Mouse (Mus musculus): ENCODE results near the gene Cdv3. TPM values are rescaled to one million over a fixed set of nuclear protein-coding genes. Genes with fewer than 3 reads are reported as not detected.

The Cdv3 gene
- total and polyA plus RNA-seq, 3 experiments, result 115 to 258 (median 232) TPM

- Histone ChIP-seq H3K4me3 (ENCODE audit: control insufficient read depth in 1 of 2, insufficient read depth in 1 of 2, low read depth in 2 of 2, low read length in 2 of 2) (peak overlapping the region; percentile 88 to 97), H3K27me3 (ENCODE audit: control insufficient read depth in 1 of 2, insufficient read depth in 2 of 2, low read length in 2 of 2) (no peaks in the 10 kb centered on the region), H3K4me1 (ENCODE audit: control insufficient read depth in 1 of 2, insufficient read depth in 2 of 2, low read length in 2 of 2) (peaks cover 13 to 26% of the 10 kb centered on the region in 2 experiments), H3K79me2 (ENCODE audit: control insufficient read depth, insufficient read depth, low read length, poor library complexity) (peaks cover 52% of the 10 kb centered on the region), H3K36me3 (ENCODE audit: control insufficient read depth in 1 of 2, insufficient read depth in 2 of 2, low read length in 2 of 2) (peaks cover 37 to 49% of the 10 kb centered on the region in 2 experiments), H3K9me3 (replicated peaks; ENCODE audit: insufficient read depth, low read length) (no peaks in the 10 kb centered on the region), H3K9ac (ENCODE audit: control insufficient read depth, low read depth, low read length, poor library complexity, severe bottlenecking) (peak overlapping the region; percentile 98), H3K27ac (ENCODE audit: control insufficient read depth, low read depth, low read length) (peak overlapping the region; percentile 67)
- peak; percentile 63 for DNase-seq (ENCODE audit: low read depth, low spot score)
- TF ChIP-seq SMC3 (IDR thresholded peaks at IDR 0.05; ENCODE audit: low read depth, low read length) (no peak), USF1 (IDR thresholded peaks at IDR 0.05; ENCODE audit: low read depth, low read length) (peak; percentile 63), TAL1 (IDR thresholded peaks at IDR 0.05; ENCODE audit: low read length) (no peak), POLR2AphosphoS5 (IDR thresholded peaks at IDR 0.05; ENCODE audit: borderline replicate concordance, low read depth, low read length) (no peak), ZNF384 (IDR thresholded peaks at IDR 0.05; ENCODE audit: low read depth, low read length) (peak; percentile 77), RAD21 (IDR thresholded peaks at IDR 0.05; ENCODE audit: low read depth, low read length) (no peak), USF2 (IDR thresholded peaks at IDR 0.05; ENCODE audit: borderline replicate concordance in 1 of 2, insufficient read depth in 1 of 2, low read depth in 1 of 2, low read length in 2 of 2) (no peak), EP300 (IDR thresholded peaks at IDR 0.05; ENCODE audit: low read depth in 1 of 2, low read length in 2 of 2) (no peak), RCOR1 (IDR thresholded peaks at IDR 0.05; ENCODE audit: low read depth, low read length) (no peak), CTCF (IDR thresholded peaks at IDR 0.05 in 2 of 3, conservative IDR thresholded peaks at IDR 0.05 in 1 of 3; ENCODE audit: control insufficient read depth in 1 of 3, insufficient read depth in 1 of 3, low read depth in 2 of 3, low read length in 3 of 3, poor library complexity in 1 of 3, severe bottlenecking in 1 of 3) (no peak), ZMIZ1 (IDR thresholded peaks at IDR 0.05; ENCODE audit: low read depth, low read length) (no peak), MYB (IDR thresholded peaks at IDR 0.05; ENCODE audit: low read depth, low read length) (no peak), GABPA (IDR thresholded peaks at IDR 0.05; ENCODE audit: low read depth, low read length) (no peak), KAT2A (conservative IDR thresholded peaks at IDR 0.05; ENCODE audit: low read depth, low read length) (no peak), MXI1 (IDR thresholded peaks at IDR 0.05; ENCODE audit: low read depth, low read length) (peak; percentile 97), JUND (IDR thresholded peaks at IDR 0.05; ENCODE audit: low read depth, low read length) (no peak), ELF1 (IDR thresholded peaks at IDR 0.05; ENCODE audit: low read depth, low read length) (no peak), ZC3H11A (IDR thresholded peaks at IDR 0.05; ENCODE audit: low read depth, low read length) (no peak), HCFC1 (IDR thresholded peaks at IDR 0.05; ENCODE audit: low read depth, low read length) (peak; percentile 25; the same call in 1 of the 2 replicates), MAFK (IDR thresholded peaks at IDR 0.05; ENCODE audit: borderline replicate concordance, low read depth, low read length) (no peak), E2F4 (IDR thresholded peaks at IDR 0.05; ENCODE audit: borderline replicate concordance, low read depth, low read length) (no peak), MYC (IDR thresholded peaks at IDR 0.05; ENCODE audit: low read depth, low read length) (peak; percentile 71), MEF2A (IDR thresholded peaks at IDR 0.05; ENCODE audit: extremely low read depth, insufficient replicate concordance, low read depth, low read length, poor library complexity, severe bottlenecking) (no peak), CHD1 (IDR thresholded peaks at IDR 0.05; ENCODE audit: low read depth, low read length) (0 out of 2 replicates have a peak, but pooled peaks have one; percentile 62), CHD2 (IDR thresholded peaks at IDR 0.05; ENCODE audit: low read length) (no peak), ZKSCAN1 (IDR thresholded peaks at IDR 0.05; ENCODE audit: low read depth, low read length) (no peak), MAZ (IDR thresholded peaks at IDR 0.05; ENCODE audit: low read depth, low read length) (no peak), TBP (IDR thresholded peaks at IDR 0.05; ENCODE audit: low read depth, low read length) (no peak), MAX (IDR thresholded peaks at IDR 0.05; ENCODE audit: low read length) (peak; percentile 72), SIN3A (IDR thresholded peaks at IDR 0.05; ENCODE audit: low read length) (peak; percentile 83)
Observed at GRCm38 (mm10) chr9:103363730-103364417, 1.8 kb downstream of the Cdv3 start.

Measured in MEL (cell line).